Mouse (Mus musculus) heart, adult 2 months (tissue): ENCODE data around the gene Ap3d1.
A peak's percentile ranks its signal among the peaks of the same experiment; 100 is the strongest.

Source experiments
- CTCF ChIP-seq: fragments of 200-600 bp; IDR thresholded peaks from 2 replicates; pipeline ENCODE4 v1.8.1; 2022; ENCODE audit warnings: antibody characterized with exemption, mild to moderate bottlenecking, moderate library complexity
- EP300 ChIP-seq: fragments of 200-500 bp; IDR thresholded peaks from 2 replicates; pipeline ENCODE4 v1.6.1; 2011; ENCODE audit warnings: low read depth, low read length, control low read depth; ENCODE audit not compliant: insufficient read depth
- POLR2A ChIP-seq: fragments of 200-500 bp; IDR thresholded peaks from 2 replicates; pipeline ENCODE4 v1.6.1; 2011; ENCODE audit warnings: mild to moderate bottlenecking, low read depth, low read length, control low read depth; ENCODE audit not compliant: insufficient read depth

DNA sequence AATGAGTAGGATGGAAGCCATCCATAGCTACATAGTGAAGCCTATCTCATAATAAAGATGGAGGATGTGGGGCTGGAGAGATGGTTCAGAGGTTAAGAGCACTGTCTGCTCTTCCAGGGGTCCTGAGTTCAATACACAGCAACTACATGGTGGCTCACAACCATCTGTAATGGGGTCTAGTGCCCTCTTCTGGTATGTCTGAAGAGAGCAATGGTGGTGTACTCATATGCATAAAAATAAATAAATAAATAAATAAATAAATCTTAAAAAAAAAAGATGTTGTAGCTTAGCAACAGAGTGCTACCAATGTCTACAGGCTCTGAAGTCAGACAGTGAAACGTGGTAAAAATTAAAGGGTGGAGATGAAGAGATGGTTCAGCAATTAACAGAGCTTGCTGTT is 3.4 kb downstream of the Ap3d1 start:
- TF ChIP-seq EP300, result no peak
- TF ChIP-seq CTCF, result peak; percentile 47
- no peak for TF ChIP-seq POLR2A
